Mouse (Mus musculus) midbrain, embryonic 14.5 days (tissue): ENCODE measurements at regions not wholly inside any gene's neighbourhood (a gene's known extent, or its start where the extent isn't known, plus 50 kb on each side); places are given as distances from the start of the nearest gene placed in this dataset.

Experiments used
- ATAC-seq: fragments of 200-750 bp; cut with Nextera tagmentation; 2 replicates; pipeline ENCODE4 v1.8.0; 2017; ENCODE audit warnings: moderate number of reproducible peaks, moderate library complexity; ENCODE audit not compliant: low FRiP score, low TSS enrichment
- DNase-seq: peaks from one replicate; pipeline ENCODE4 v3.0.0-alpha.2; 2015
- H3K27ac ChIP-seq: fragments of 300-500 bp; sonication (generic); replicated peaks from 2 replicates; pipeline ENCODE4 v1.5.1; 2014; ENCODE audit warnings: mild to moderate bottlenecking, low read depth, low read length, moderate library complexity
- H3K27me3 ChIP-seq: fragments of 300-500 bp; sonication (generic); 2 replicates; pipeline ENCODE4 v1.6.1; 2014; ENCODE audit warnings: low read length, control low read depth, mixed read lengths; ENCODE audit not compliant: control insufficient read depth, insufficient read depth
- H3K36me3 ChIP-seq: fragments of 300-500 bp; sonication (generic); 2 replicates; pipeline ENCODE4 v1.6.1; 2014; ENCODE audit warnings: low read length, control low read depth; ENCODE audit not compliant: control insufficient read depth, insufficient read depth
- H3K4me1 ChIP-seq: fragments of 300-500 bp; sonication (generic); 2 replicates; pipeline ENCODE4 v1.6.1; 2014; ENCODE audit warnings: mild to moderate bottlenecking, antibody characterized with exemption, low read length, control low read depth; ENCODE audit not compliant: control insufficient read depth, insufficient read depth
- H3K4me2 ChIP-seq: fragments of 300-500 bp; sonication (generic); 2 replicates; pipeline ENCODE4 v1.6.1; 2014; ENCODE audit warnings: mild to moderate bottlenecking, low read length, moderate library complexity
- H3K4me3 ChIP-seq: fragments of 300-500 bp; sonication (generic); replicated peaks from 2 replicates; pipeline ENCODE4 v1.5.1; 2014; ENCODE audit warnings: low read depth, low read length
- H3K9ac ChIP-seq: fragments of 300-500 bp; sonication (generic); replicated peaks from 2 replicates; pipeline ENCODE4 v1.6.1; 2014; ENCODE audit warnings: mild to moderate bottlenecking, low read length, moderate library complexity
- H3K9me3 ChIP-seq: fragments of 300-500 bp; sonication (generic); 2 replicates; pipeline ENCODE4 v1.6.1; 2016; ENCODE audit warnings: low read length, control low read depth, mixed read lengths; ENCODE audit not compliant: control insufficient read depth
- WGBS: fragments of 180-500 bp; shearing (Covaris S2); extraction: QIAGEN DNeasy Blood & Tissue Kit; methylation state at CpG from one replicate; pipeline ENCODE4 v1.1.7; 2014; 5-methylcytosine and 5-hydroxymethylcytosine counted together

GRCm38 (mm10) chr2:40522536-40522935, 1296.3 kb upstream of the Ppp6c start:
- Histone ChIP-seq H3K27me3 (no peaks in the 10 kb centered on the region), H3K36me3 (no peaks in the 10 kb centered on the region), H3K9ac (no peak overlapping the region), H3K9me3 (no peaks in the 10 kb centered on the region), H3K4me1 (no peaks in the 10 kb centered on the region), H3K4me3 (no peak overlapping the region), H3K27ac (no peak overlapping the region), H3K4me2 (no peak overlapping the region)
- ATAC-seq (no peak), DNase-seq (no peak)
- WGBS: 91% methylated on average over 9 of the region's 9 CpGs

- H3K27ac ChIP-seq: no peak overlapping the region
- DNase-seq (peak; percentile 31), ATAC-seq (no peak)
- no peak overlapping the region for H3K4me3 ChIP-seq
- H3K27me3 ChIP-seq: no peaks in the 10 kb centered on the region
- H3K4me1 ChIP-seq: no peaks in the 10 kb centered on the region
- H3K9ac ChIP-seq: no peak overlapping the region
- no peaks in the 10 kb centered on the region for H3K36me3 ChIP-seq
- WGBS: 44% methylated on average over 3 of the region's 3 CpGs
- H3K9me3 ChIP-seq: no peaks in the 10 kb centered on the region
- H3K4me2 ChIP-seq: no peak overlapping the region
Measured at GRCm38 (mm10) chr2:40510594-40511304, 1284.5 kb upstream of the Ppp6c start.

- Histone ChIP-seq H3K9me3 (no peaks in the 10 kb centered on the region), H3K4me2 (no peak overlapping the region), H3K4me3 (no peak overlapping the region), H3K4me1 (0 out of 2 replicates have a peak, but pooled peaks cover 4% of the 10 kb centered on the region), H3K27me3 (no peaks in the 10 kb centered on the region), H3K27ac (peak overlapping the region; percentile 49; the same call in 1 of the 2 replicates), H3K36me3 (no peaks in the 10 kb centered on the region), H3K9ac (no peak overlapping the region)
- WGBS: 32% methylated on average over 2 of the region's 2 CpGs
- ATAC-seq (peak; percentile 46), DNase-seq (peak; percentile 77)
Measured at GRCm38 (mm10) chr2:40478747-40479662, 1252.8 kb upstream of the Ppp6c start.

GRCm38 (mm10) chr2:40477414-40477813, 1251.2 kb upstream of the Ppp6c start:
- DNase-seq (no peak), ATAC-seq (no peak)

GRCm38 (mm10) chr2:40456374-40456773, 1230.1 kb upstream of the Ppp6c start:
- no peak for DNase-seq
- no peak overlapping the region for H3K4me3 ChIP-seq

More at GRCm38 (mm10) chr2:40477414-40477813, 1251.2 kb upstream of the Ppp6c start:
- no peaks in the 10 kb centered on the region for H3K36me3 ChIP-seq
- H3K27me3 ChIP-seq: no peaks in the 10 kb centered on the region
- H3K9me3 ChIP-seq: no peaks in the 10 kb centered on the region
- no peak overlapping the region for H3K4me3 ChIP-seq
- no peak overlapping the region for H3K27ac ChIP-seq
- no peak overlapping the region for H3K4me2 ChIP-seq
- H3K4me1 ChIP-seq: 0 out of 2 replicates have a peak, but pooled peaks cover 4% of the 10 kb centered on the region
- no peak overlapping the region for H3K9ac ChIP-seq

GRCm38 (mm10) chr2:40432821-40433490, 1206.7 kb upstream of the Ppp6c start:
- Histone ChIP-seq H3K9me3 (no peaks in the 10 kb centered on the region), H3K27me3 (no peaks in the 10 kb centered on the region), H3K4me1 (no peaks in the 10 kb centered on the region), H3K36me3 (no peaks in the 10 kb centered on the region), H3K4me3 (no peak overlapping the region), H3K9ac (no peak overlapping the region), H3K4me2 (no peak overlapping the region), H3K27ac (no peak overlapping the region)
- ATAC-seq: no peak
- WGBS: 85% methylated on average over 3 of the region's 3 CpGs
- DNase-seq: no peak

More at GRCm38 (mm10) chr2:40456374-40456773, 1230.1 kb upstream of the Ppp6c start:
- Histone ChIP-seq H3K27me3 (no peaks in the 10 kb centered on the region), H3K4me1 (no peaks in the 10 kb centered on the region), H3K4me2 (no peak overlapping the region), H3K9me3 (no peaks in the 10 kb centered on the region), H3K9ac (no peak overlapping the region), H3K27ac (no peak overlapping the region), H3K36me3 (no peaks in the 10 kb centered on the region)
- ATAC-seq: no peak

GRCm38 (mm10) chr2:40431335-40431734, 1205.1 kb upstream of the Ppp6c start:
- H3K9ac ChIP-seq: no peak overlapping the region
- no peaks in the 10 kb centered on the region for H3K4me1 ChIP-seq
- no peak overlapping the region for H3K4me2 ChIP-seq
- H3K36me3 ChIP-seq: no peaks in the 10 kb centered on the region
- ATAC-seq: no peak
- no peak overlapping the region for H3K4me3 ChIP-seq
- H3K27ac ChIP-seq: 0 out of 2 replicates have a peak overlapping the region, but pooled peaks have one; percentile 6
- no peaks in the 10 kb centered on the region for H3K9me3 ChIP-seq
- DNase-seq: peak; percentile 49
- no peaks in the 10 kb centered on the region for H3K27me3 ChIP-seq
- WGBS: 43% methylated on average over 2 of the region's 2 CpGs

GRCm38 (mm10) chr2:40402418-40402817, 1176.2 kb upstream of the Ppp6c start:
- H3K4me2 ChIP-seq: no peak overlapping the region
- H3K9ac ChIP-seq: no peak overlapping the region
- ATAC-seq: no peak
- WGBS: 91% methylated on average over 2 of the region's 2 CpGs
- H3K27me3 ChIP-seq: no peaks in the 10 kb centered on the region
- H3K4me1 ChIP-seq: no peaks in the 10 kb centered on the region
- H3K27ac ChIP-seq: no peak overlapping the region
- H3K4me3 ChIP-seq: no peak overlapping the region
- no peaks in the 10 kb centered on the region for H3K9me3 ChIP-seq
- H3K36me3 ChIP-seq: no peaks in the 10 kb centered on the region
- no peak for DNase-seq
